Mouse (Mus musculus) embryonic facial prominence, embryonic 12.5 days (tissue): ENCODE results near the gene Lrr1. TPM values are rescaled to one million over a fixed set of nuclear protein-coding genes. Genes with fewer than 3 reads are reported as not detected.
A peak's percentile ranks its signal among the peaks of the same experiment; 100 is the strongest.

ENCODE experiments used
- ATAC-seq: fragments of 200-750 bp; cut with Nextera tagmentation; 2 replicates; pipeline ENCODE4 v1.8.0; 2017; ENCODE audit not compliant: insufficient number of reproducible peaks, insufficient read depth, low FRiP score, low TSS enrichment
- H3K27ac ChIP-seq: fragments of 300-500 bp; sonication (generic); 2 replicates; pipeline ENCODE4 v1.5.1; 2016; ENCODE audit warnings: mild to moderate bottlenecking
- H3K27me3 ChIP-seq: fragments of 300-500 bp; sonication (generic); 2 replicates; pipeline ENCODE4 v1.6.1; 2016; ENCODE audit warnings: mild to moderate bottlenecking, moderate library complexity
- H3K36me3 ChIP-seq: fragments of 300-500 bp; sonication (generic); 2 replicates; pipeline ENCODE4 v1.6.1; 2016; ENCODE audit warnings: mild to moderate bottlenecking
- H3K4me1 ChIP-seq: fragments of 300-500 bp; sonication (generic); 2 replicates; pipeline ENCODE4 v1.6.1; 2016
- H3K4me2 ChIP-seq: fragments of 300-500 bp; sonication (generic); replicated peaks from 2 replicates; pipeline ENCODE4 v1.6.1; 2016; ENCODE audit warnings: mild to moderate bottlenecking, moderate library complexity
- H3K4me3 ChIP-seq: fragments of 300-500 bp; sonication (generic); 2 replicates; pipeline ENCODE4 v1.5.1; 2016; ENCODE audit warnings: mild to moderate bottlenecking
- H3K9ac ChIP-seq: fragments of 300-500 bp; sonication (generic); 2 replicates; pipeline ENCODE4 v1.6.1; 2016; ENCODE audit warnings: mild to moderate bottlenecking, moderate library complexity
- H3K9me3 ChIP-seq: fragments of 300-500 bp; sonication (generic); 2 replicates; pipeline ENCODE4 v1.6.1; 2016; ENCODE audit warnings: mild to moderate bottlenecking, moderate library complexity
- WGBS: fragments of 180-500 bp; shearing (Covaris S2); methylation state at CpG from one replicate; pipeline ENCODE4 v1.1.7; 2016; 5-methylcytosine and 5-hydroxymethylcytosine counted together
- polyA plus RNA-seq: library from polyadenylated mRNA; unstranded; fragments of >200 nt; fragmentation: Nextera tagmentation; extraction: Ambion mirVana; gene quantifications from 2 replicates; pipeline ENCODE4 v1.2.1, GENCODE M21; 2016

Lrr1 gene
- polyA plus RNA-seq, result 23.6 and 23.9 TPM in 2 replicates

- peak within 1 kb of the TSS; percentile 75 for H3K4me3 ChIP-seq
- no peaks in the 10 kb centered on the region for H3K9me3 ChIP-seq
- H3K36me3 ChIP-seq, result peaks cover 9% of the 10 kb centered on the region; the same call in 1 of the 2 replicates
- H3K9ac ChIP-seq, result peak within 1 kb of the TSS; percentile 65
- H3K27ac ChIP-seq, result peak within 1 kb of the TSS; percentile 51; the same call in 1 of the 2 replicates
- H3K4me1 ChIP-seq, result 0 out of 2 replicates have a peak, but pooled peaks cover 5% of the 10 kb centered on the region
- under 1% methylated on average over 40 of the region's 40 CpGs for WGBS
- peak within 1 kb of the TSS; percentile 77 for H3K4me2 ChIP-seq
- H3K27me3 ChIP-seq, result no peaks in the 10 kb centered on the region
- ATAC-seq, result peak; percentile 85
Measured at GRCm38 (mm10) chr12:69168461-69169106, at the start of gene Lrr1. TSS of gene Lrr1 (plus strand) at chr12:69168814.

GRCm38 (mm10) chr12:69119908-69120307, 48.7 kb upstream of the Lrr1 start:
- Histone ChIP-seq H3K27me3 (no peaks in the 10 kb centered on the region), H3K4me2 (no peak overlapping the region), H3K27ac (no peak overlapping the region), H3K4me3 (no peak overlapping the region), H3K4me1 (no peaks in the 10 kb centered on the region), H3K9ac (no peak overlapping the region), H3K36me3 (no peaks in the 10 kb centered on the region), H3K9me3 (no peaks in the 10 kb centered on the region)
- WGBS, result 87% methylated on average over 6 of the region's 6 CpGs
- ATAC-seq, result no peak

GRCm38 (mm10) chr12:69122801-69123200, 45.8 kb upstream of the Lrr1 start:
- Histone ChIP-seq H3K4me2 (no peak overlapping the region), H3K4me1 (no peaks in the 10 kb centered on the region), H3K27me3 (no peaks in the 10 kb centered on the region), H3K9me3 (no peaks in the 10 kb centered on the region), H3K9ac (no peak overlapping the region), H3K27ac (no peak overlapping the region), H3K4me3 (no peak overlapping the region), H3K36me3 (no peaks in the 10 kb centered on the region)
- whole genome bisulfite sequencing, result 86% methylated on average over 11 of the region's 11 CpGs
- no peak for ATAC-seq

- H3K4me2 ChIP-seq, result no peak overlapping the region
- ATAC-seq, result no peak
- no peaks in the 10 kb centered on the region for H3K9me3 ChIP-seq
- 88% methylated on average over 5 of the region's 5 CpGs for WGBS
- no peaks in the 10 kb centered on the region for H3K36me3 ChIP-seq
- no peaks in the 10 kb centered on the region for H3K4me1 ChIP-seq
- H3K4me3 ChIP-seq, result no peak overlapping the region
- no peak overlapping the region for H3K9ac ChIP-seq
- H3K27me3 ChIP-seq, result no peaks in the 10 kb centered on the region
- no peak overlapping the region for H3K27ac ChIP-seq
Measured at GRCm38 (mm10) chr12:69125066-69125465, 43.5 kb upstream of the Lrr1 start.

- Histone ChIP-seq H3K27me3 (no peaks in the 10 kb centered on the region), H3K36me3 (no peaks in the 10 kb centered on the region), H3K4me2 (no peak overlapping the region), H3K4me1 (no peaks in the 10 kb centered on the region), H3K9ac (no peak overlapping the region), H3K27ac (no peak overlapping the region), H3K4me3 (no peak overlapping the region), H3K9me3 (no peaks in the 10 kb centered on the region)
- 91% methylated on average over 5 of the region's 5 CpGs for WGBS
- no peak for ATAC-seq
Measured at GRCm38 (mm10) chr12:69127170-69127569, 41.4 kb upstream of the Lrr1 start.

GRCm38 (mm10) chr12:69127626-69128025, 41.0 kb upstream of the Lrr1 start:
- ATAC-seq, result no peak
- Histone ChIP-seq H3K4me3 (no peak overlapping the region), H3K9ac (no peak overlapping the region), H3K9me3 (no peaks in the 10 kb centered on the region), H3K4me1 (no peaks in the 10 kb centered on the region), H3K4me2 (no peak overlapping the region), H3K27ac (no peak overlapping the region), H3K27me3 (no peaks in the 10 kb centered on the region), H3K36me3 (no peaks in the 10 kb centered on the region)
- WGBS, result 79% methylated on average over 3 of the region's 3 CpGs

GRCm38 (mm10) chr12:69129634-69130310, 38.8 kb upstream of the Lrr1 start:
- Histone ChIP-seq H3K27ac (no peak overlapping the region), H3K9ac (no peak overlapping the region), H3K27me3 (no peaks in the 10 kb centered on the region), H3K9me3 (no peaks in the 10 kb centered on the region), H3K4me2 (peak overlapping the region; percentile 26; the same call in 1 of the 2 replicates), H3K4me1 (no peaks in the 10 kb centered on the region), H3K36me3 (no peaks in the 10 kb centered on the region), H3K4me3 (no peak overlapping the region)
- no peak for ATAC-seq
- 41% methylated on average over 18 of the region's 18 CpGs for WGBS

- H3K27me3 ChIP-seq, result no peaks in the 10 kb centered on the region
- no peak overlapping the region for H3K9ac ChIP-seq
- no peak for ATAC-seq
- no peaks in the 10 kb centered on the region for H3K4me1 ChIP-seq
- H3K36me3 ChIP-seq, result no peaks in the 10 kb centered on the region
- H3K27ac ChIP-seq, result no peak overlapping the region
- peak overlapping the region; percentile 26; the same call in 1 of the 2 replicates for H3K4me2 ChIP-seq
- 70% methylated on average over 12 of the region's 12 CpGs for WGBS
- no peak overlapping the region for H3K4me3 ChIP-seq
- no peaks in the 10 kb centered on the region for H3K9me3 ChIP-seq
Measured at GRCm38 (mm10) chr12:69130486-69130885, 38.1 kb upstream of the Lrr1 start.

- Histone ChIP-seq H3K9me3 (no peaks in the 10 kb centered on the region), H3K4me1 (no peaks in the 10 kb centered on the region), H3K36me3 (no peaks in the 10 kb centered on the region), H3K4me3 (no peak overlapping the region), H3K27me3 (no peaks in the 10 kb centered on the region), H3K4me2 (no peak overlapping the region), H3K9ac (no peak overlapping the region), H3K27ac (no peak overlapping the region)
- WGBS, result 88% methylated on average over 6 of the region's 6 CpGs
- ATAC-seq, result no peak
Measured at GRCm38 (mm10) chr12:69131267-69131666, 37.3 kb upstream of the Lrr1 start.

GRCm38 (mm10) chr12:69131981-69132380, 36.6 kb upstream of the Lrr1 start:
- Histone ChIP-seq H3K27ac (no peak overlapping the region), H3K9me3 (no peaks in the 10 kb centered on the region), H3K4me1 (no peaks in the 10 kb centered on the region), H3K4me2 (no peak overlapping the region), H3K36me3 (no peaks in the 10 kb centered on the region), H3K9ac (no peak overlapping the region), H3K4me3 (no peak overlapping the region), H3K27me3 (no peaks in the 10 kb centered on the region)
- ATAC-seq, result no peak
- 8% methylated on average over 10 of the region's 10 CpGs for WGBS

- Histone ChIP-seq H3K9me3 (no peaks in the 10 kb centered on the region), H3K4me1 (no peaks in the 10 kb centered on the region), H3K27me3 (no peaks in the 10 kb centered on the region), H3K4me2 (no peak overlapping the region), H3K4me3 (no peak overlapping the region), H3K9ac (no peak overlapping the region), H3K27ac (no peak overlapping the region), H3K36me3 (no peaks in the 10 kb centered on the region)
- WGBS, result 83% methylated on average over 3 of the region's 3 CpGs
- no peak for ATAC-seq
Measured at GRCm38 (mm10) chr12:69139201-69139600, 29.4 kb upstream of the Lrr1 start.

GRCm38 (mm10) chr12:69139841-69140240, 28.8 kb upstream of the Lrr1 start:
- H3K4me3 ChIP-seq, result no peak overlapping the region
- H3K4me1 ChIP-seq, result no peaks in the 10 kb centered on the region
- no peaks in the 10 kb centered on the region for H3K27me3 ChIP-seq
- WGBS, result 81% methylated on average over 7 of the region's 7 CpGs
- H3K27ac ChIP-seq, result no peak overlapping the region
- no peak overlapping the region for H3K4me2 ChIP-seq
- H3K9ac ChIP-seq, result no peak overlapping the region
- H3K36me3 ChIP-seq, result no peaks in the 10 kb centered on the region
- no peaks in the 10 kb centered on the region for H3K9me3 ChIP-seq
- no peak for ATAC-seq
